Mouse (Mus musculus) hindbrain, embryonic 12.5 days (tissue): ENCODE data around the gene Usp32. TPM values are rescaled to one million over a fixed set of nuclear protein-coding genes. Genes with fewer than 3 reads are reported as not detected.
A peak's percentile ranks its signal among the peaks of the same experiment; 100 is the strongest.

Experiments
- ATAC-seq: fragments of 200-750 bp; cut with Nextera tagmentation; 2 replicates; pipeline ENCODE4 v1.8.0; 2017; ENCODE audit warnings: moderate TSS enrichment; ENCODE audit not compliant: low FRiP score
- H3K27ac ChIP-seq: fragments of 300-500 bp; sonication (generic); 2 replicates; pipeline ENCODE4 v1.5.1; 2016; ENCODE audit warnings: mild to moderate bottlenecking
- H3K27me3 ChIP-seq: fragments of 300-500 bp; sonication (generic); 2 replicates; pipeline ENCODE4 v1.6.1; 2016; ENCODE audit warnings: mild to moderate bottlenecking
- H3K36me3 ChIP-seq: fragments of 300-500 bp; sonication (generic); 2 replicates; pipeline ENCODE4 v1.6.1; 2016; ENCODE audit warnings: mild to moderate bottlenecking
- H3K4me1 ChIP-seq: fragments of 300-500 bp; sonication (generic); 2 replicates; pipeline ENCODE4 v1.6.1; 2016
- H3K4me2 ChIP-seq: fragments of 300-500 bp; sonication (generic); replicated peaks from 2 replicates; pipeline ENCODE4 v1.6.1; 2016; ENCODE audit warnings: mild to moderate bottlenecking
- H3K4me3 ChIP-seq: fragments of 300-500 bp; sonication (generic); 2 replicates; pipeline ENCODE4 v1.5.1; 2016; ENCODE audit warnings: mild to moderate bottlenecking
- H3K9ac ChIP-seq: fragments of 300-500 bp; sonication (generic); 2 replicates; pipeline ENCODE4 v1.6.1; 2016; ENCODE audit warnings: mild to moderate bottlenecking, moderate library complexity
- H3K9me3 ChIP-seq: fragments of 300-500 bp; sonication (generic); replicated peaks from 2 replicates; pipeline ENCODE4 v1.6.1; 2016; ENCODE audit warnings: mild to moderate bottlenecking
- WGBS: fragments of 180-500 bp; shearing (Covaris S2); methylation state at CpG from one replicate; pipeline ENCODE4 v1.1.7; 2016; 5-methylcytosine and 5-hydroxymethylcytosine counted together
- polyA plus RNA-seq: library from polyadenylated mRNA; unstranded; fragments of >200 nt; fragmentation: Nextera tagmentation; extraction: Ambion mirVana; gene quantifications from 2 replicates; pipeline ENCODE4 v1.2.1, GENCODE M21; 2016

Gene Usp32
- polyA plus RNA-seq, 1 experiment from 2014 or later: 11.4 TPM

- Histone ChIP-seq H3K9ac (no peak within 1 kb of the TSS), H3K9me3 (no peaks in the 10 kb centered on the region), H3K36me3 (no peaks in the 10 kb centered on the region), H3K4me1 (peaks cover 19% of the 10 kb centered on the region), H3K27me3 (peaks cover 61% of the 10 kb centered on the region), H3K4me2 (peak within 1 kb of the TSS; percentile 54), H3K4me3 (peak within 1 kb of the TSS; percentile 33), H3K27ac (no peak within 1 kb of the TSS)
- no peak for ATAC-seq
- 1% methylated on average over 49 of the region's 49 CpGs for WGBS
These were observed 182.2 kb downstream of the Usp32 start, which contains the start of gene Car4 for GRCm38 (mm10) chr11:84957591-84958270. TSS of gene Car4 (plus strand) at chr11:84957786.

GRCm38 (mm10) chr11:84957171-84957570 is 182.8 kb downstream of the Usp32 start:
- peak overlapping the region; percentile 33 for H3K4me3 ChIP-seq
- H3K4me2 ChIP-seq: peak overlapping the region; percentile 54
- peaks cover 61% of the 10 kb centered on the region for H3K27me3 ChIP-seq
- H3K9ac ChIP-seq: no peak overlapping the region
- 11% methylated on average over 15 of the region's 15 CpGs for WGBS
- H3K36me3 ChIP-seq: no peaks in the 10 kb centered on the region
- no peak for ATAC-seq
- peaks cover 19% of the 10 kb centered on the region for H3K4me1 ChIP-seq
- no peak overlapping the region for H3K27ac ChIP-seq
- H3K9me3 ChIP-seq: no peaks in the 10 kb centered on the region

GRCm38 (mm10) chr11:84956400-84956799 is 183.6 kb downstream of the Usp32 start:
- ATAC-seq: no peak
- Histone ChIP-seq H3K9me3 (no peaks in the 10 kb centered on the region), H3K4me1 (peaks cover 19% of the 10 kb centered on the region), H3K4me3 (no peak overlapping the region), H3K9ac (no peak overlapping the region), H3K36me3 (no peaks in the 10 kb centered on the region), H3K4me2 (no peak overlapping the region), H3K27me3 (peaks cover 61% of the 10 kb centered on the region), H3K27ac (no peak overlapping the region)
- 35% methylated on average over 5 of the region's 5 CpGs for WGBS

- no peak for ATAC-seq
- H3K9ac ChIP-seq: no peak overlapping the region
- 57% methylated on average over 2 of the region's 2 CpGs for WGBS
- H3K4me3 ChIP-seq: no peak overlapping the region
- peaks cover 26% of the 10 kb centered on the region for H3K27me3 ChIP-seq
- H3K36me3 ChIP-seq: no peaks in the 10 kb centered on the region
- no peak overlapping the region for H3K4me2 ChIP-seq
- no peaks in the 10 kb centered on the region for H3K9me3 ChIP-seq
- peaks cover 4% of the 10 kb centered on the region for H3K4me1 ChIP-seq
- no peak overlapping the region for H3K27ac ChIP-seq
These were observed 187.3 kb downstream of the Usp32 start for GRCm38 (mm10) chr11:84952611-84953010.

- H3K27ac ChIP-seq: no peak overlapping the region
- H3K4me1 ChIP-seq: peaks cover 17% of the 10 kb centered on the region
- H3K27me3 ChIP-seq: peaks cover 18% of the 10 kb centered on the region; the same call in 1 of the 2 replicates
- no peak overlapping the region for H3K9ac ChIP-seq
- H3K36me3 ChIP-seq: no peaks in the 10 kb centered on the region
- H3K4me3 ChIP-seq: no peak overlapping the region
- no peak for ATAC-seq
- no peaks in the 10 kb centered on the region for H3K9me3 ChIP-seq
- H3K4me2 ChIP-seq: no peak overlapping the region
- 56% methylated on average over 3 of the region's 3 CpGs for WGBS
These were observed 191.4 kb downstream of the Usp32 start for GRCm38 (mm10) chr11:84948526-84948925.

- Histone ChIP-seq H3K27me3 (peaks cover 20% of the 10 kb centered on the region), H3K9me3 (no peaks in the 10 kb centered on the region), H3K4me3 (no peak overlapping the region), H3K36me3 (no peaks in the 10 kb centered on the region), H3K27ac (no peak overlapping the region), H3K4me2 (no peak overlapping the region), H3K9ac (no peak overlapping the region), H3K4me1 (peaks cover 19% of the 10 kb centered on the region)
- WGBS: 47% methylated on average over 3 of the region's 3 CpGs
- ATAC-seq: no peak
These were observed 191.8 kb downstream of the Usp32 start for GRCm38 (mm10) chr11:84948114-84948513.

- no peaks in the 10 kb centered on the region for H3K9me3 ChIP-seq
- H3K27me3 ChIP-seq: peaks cover 24% of the 10 kb centered on the region
- H3K4me3 ChIP-seq: no peak overlapping the region
- ATAC-seq: no peak
- no peak overlapping the region for H3K4me2 ChIP-seq
- 63% methylated on average over 6 of the region's 6 CpGs for WGBS
- no peaks in the 10 kb centered on the region for H3K36me3 ChIP-seq
- H3K4me1 ChIP-seq: peaks cover 19% of the 10 kb centered on the region
- no peak overlapping the region for H3K27ac ChIP-seq
- H3K9ac ChIP-seq: no peak overlapping the region
These were observed 192.8 kb downstream of the Usp32 start for GRCm38 (mm10) chr11:84947206-84947605.

GRCm38 (mm10) chr11:84945841-84946240 is 194.1 kb downstream of the Usp32 start:
- no peak overlapping the region for H3K9ac ChIP-seq
- no peak overlapping the region for H3K4me3 ChIP-seq
- H3K36me3 ChIP-seq: no peaks in the 10 kb centered on the region
- no peak for ATAC-seq
- no peak overlapping the region for H3K4me2 ChIP-seq
- H3K27ac ChIP-seq: no peak overlapping the region
- H3K27me3 ChIP-seq: peaks cover 24% of the 10 kb centered on the region
- H3K9me3 ChIP-seq: no peaks in the 10 kb centered on the region
- peaks cover 19% of the 10 kb centered on the region for H3K4me1 ChIP-seq
- WGBS: 58% methylated on average over 3 of the region's 3 CpGs

GRCm38 (mm10) chr11:84944639-84945435 is 195.1 kb downstream of the Usp32 start:
- Histone ChIP-seq H3K27me3 (peaks cover 24% of the 10 kb centered on the region), H3K4me1 (peaks cover 19% of the 10 kb centered on the region), H3K4me2 (peak overlapping the region; percentile 24), H3K27ac (no peak overlapping the region), H3K36me3 (no peaks in the 10 kb centered on the region), H3K9me3 (no peaks in the 10 kb centered on the region), H3K9ac (no peak overlapping the region), H3K4me3 (no peak overlapping the region)
- 0 out of 2 replicates have a peak, but pooled peaks have one; percentile 52 for ATAC-seq
- 5% methylated on average over 12 of the region's 12 CpGs for WGBS

GRCm38 (mm10) chr11:84943948-84944347 is 196.0 kb downstream of the Usp32 start:
- Histone ChIP-seq H3K9ac (no peak overlapping the region), H3K27ac (no peak overlapping the region), H3K36me3 (no peaks in the 10 kb centered on the region), H3K4me1 (peaks cover 19% of the 10 kb centered on the region), H3K4me3 (peak overlapping the region; percentile 20; the same call in 1 of the 2 replicates), H3K27me3 (peaks cover 24% of the 10 kb centered on the region), H3K9me3 (no peaks in the 10 kb centered on the region), H3K4me2 (peak overlapping the region; percentile 41)
- under 1% methylated on average over 15 of the region's 15 CpGs for WGBS
- ATAC-seq: no peak

- Histone ChIP-seq H3K36me3 (no peaks in the 10 kb centered on the region), H3K27me3 (peaks cover 18% of the 10 kb centered on the region), H3K27ac (no peak overlapping the region), H3K9ac (no peak overlapping the region), H3K4me2 (no peak overlapping the region), H3K9me3 (no peaks in the 10 kb centered on the region), H3K4me3 (no peak overlapping the region), H3K4me1 (peaks cover 18% of the 10 kb centered on the region)
- no peak for ATAC-seq
- 65% methylated on average over 10 of the region's 10 CpGs for WGBS
These were observed 199.8 kb downstream of the Usp32 start for GRCm38 (mm10) chr11:84940140-84940539.

- H3K4me2 ChIP-seq: no peak overlapping the region
- peaks cover 17% of the 10 kb centered on the region for H3K27me3 ChIP-seq
- H3K4me1 ChIP-seq: peaks cover 12% of the 10 kb centered on the region
- 48% methylated on average over 8 of the region's 8 CpGs for WGBS
- no peaks in the 10 kb centered on the region for H3K36me3 ChIP-seq
- ATAC-seq: no peak
- H3K9ac ChIP-seq: no peak overlapping the region
- H3K9me3 ChIP-seq: no peaks in the 10 kb centered on the region
- no peak overlapping the region for H3K27ac ChIP-seq
- no peak overlapping the region for H3K4me3 ChIP-seq
These were observed 200.4 kb downstream of the Usp32 start for GRCm38 (mm10) chr11:84939508-84940053.
